Mouse (Mus musculus): ENCODE data around the gene Bcat2. TPM values are rescaled to one million over a fixed set of nuclear protein-coding genes. Genes with fewer than 3 reads are reported as not detected.
A peak's percentile ranks its signal among the peaks of the same experiment; 100 is the strongest.

Gene Bcat2
- polyA plus RNA-seq, 1 experiment: 54.1 TPM

DNA sequence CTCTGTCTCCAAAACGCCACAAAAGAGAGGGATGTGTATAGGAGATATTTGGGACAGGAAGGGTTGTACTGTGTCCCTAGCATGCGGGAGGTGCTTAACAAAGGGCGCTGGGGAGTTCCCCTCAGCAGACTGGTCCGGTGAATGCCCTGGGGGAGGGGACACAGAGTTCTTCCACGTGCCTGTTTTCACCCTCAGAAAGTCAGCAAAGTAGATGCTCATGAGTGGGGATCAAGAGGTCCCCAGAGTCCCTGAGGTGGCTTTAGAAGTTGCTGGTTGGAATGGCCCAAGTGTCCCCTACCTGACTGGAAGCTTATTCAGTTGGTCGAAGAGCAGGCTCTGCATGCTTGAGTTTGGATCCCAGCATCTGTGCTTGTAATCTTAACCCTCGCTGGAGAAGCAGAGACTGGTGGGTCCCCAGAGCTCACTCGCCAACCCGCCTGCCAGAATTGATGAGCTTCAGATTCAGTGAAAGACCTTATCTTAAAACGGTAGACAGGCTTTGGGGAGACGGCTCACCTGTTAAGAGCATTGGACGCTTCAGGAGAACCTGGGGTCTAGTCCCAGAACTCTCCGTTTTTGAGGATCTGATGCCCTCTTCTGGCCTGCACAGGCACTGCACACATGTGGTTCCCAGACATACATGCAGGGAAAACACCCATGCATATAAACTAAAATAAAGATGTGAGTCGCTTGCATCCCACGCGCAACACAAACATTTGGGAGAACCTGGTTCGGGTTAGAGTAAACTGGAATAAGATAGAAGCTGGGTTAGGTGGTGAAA is 8.9 kb upstream of the Bcat2 start:
- Histone ChIP-seq H3K4me2 (ENCODE audit: low read depth) (peak overlapping the region; percentile 80), H3K79me2 (ENCODE audit: control insufficient read depth, insufficient read depth) (no peaks in the 10 kb centered on the region), H3ac (ENCODE audit: control insufficient read depth, insufficient read length) (no peak overlapping the region), H3K4me3 (no peak overlapping the region), H3K27me3 (ENCODE audit: control insufficient read depth, insufficient read depth, insufficient read length) (no peaks in the 10 kb centered on the region), H3K36me3 (ENCODE audit: control insufficient read depth, insufficient read depth) (no peaks in the 10 kb centered on the region)
- TF ChIP-seq TCF3 (IDR thresholded peaks at IDR 0.05; ENCODE audit: insufficient read length, low read depth): no peak
- no peak for TF ChIP-seq TCF12 (IDR thresholded peaks at IDR 0.05; ENCODE audit: insufficient read depth, poor library complexity, severe bottlenecking)
- TF ChIP-seq MYOG (IDR thresholded peaks at IDR 0.05; ENCODE audit: control insufficient read depth in 1 of 3, insufficient read depth in 1 of 3, insufficient read length in 2 of 3, low read depth in 2 of 3): no peak
- no peak for TF ChIP-seq SRF (IDR thresholded peaks at IDR 0.05; ENCODE audit: control insufficient read depth, insufficient read length, low read depth)
- TF ChIP-seq REST (IDR thresholded peaks at IDR 0.05; ENCODE audit: insufficient read depth, insufficient read length): no peak
- TF ChIP-seq MAX (IDR thresholded peaks at IDR 0.05; ENCODE audit: low read depth): no peak
- no peak for TF ChIP-seq CEBPB (IDR thresholded peaks at IDR 0.05; ENCODE audit: insufficient read depth, poor library complexity, severe bottlenecking)
- TF ChIP-seq POLR2A (IDR thresholded peaks at IDR 0.05; ENCODE audit: insufficient read length, low read depth): no peak
- TF ChIP-seq USF1 (IDR thresholded peaks at IDR 0.05; ENCODE audit: low read depth): no peak
- no peak for TF ChIP-seq POLR2AphosphoS2 (IDR thresholded peaks at IDR 0.05; ENCODE audit: insufficient read length, low read depth)
- no peak for TF ChIP-seq E2F4 (IDR thresholded peaks at IDR 0.05; ENCODE audit: insufficient read depth)
- TF ChIP-seq MYOD1 (IDR thresholded peaks at IDR 0.05; ENCODE audit: control insufficient read depth in 1 of 3, insufficient read length in 2 of 3, low read depth in 2 of 3): no peak

- H3ac ChIP-seq (ENCODE audit: control insufficient read depth, insufficient read length): no peak overlapping the region
- no peaks in the 10 kb centered on the region for H3K27me3 ChIP-seq (ENCODE audit: control insufficient read depth, insufficient read depth, insufficient read length)
- peak overlapping the region; percentile 80 for H3K4me2 ChIP-seq (ENCODE audit: low read depth)
- H3K4me3 ChIP-seq: no peak overlapping the region
- H3K79me2 ChIP-seq (ENCODE audit: control insufficient read depth, insufficient read depth): no peaks in the 10 kb centered on the region
- no peaks in the 10 kb centered on the region for H3K36me3 ChIP-seq (ENCODE audit: control insufficient read depth, insufficient read depth)
- TF ChIP-seq CEBPB (IDR thresholded peaks at IDR 0.05; ENCODE audit: insufficient read depth, poor library complexity, severe bottlenecking) (no peak), USF1 (IDR thresholded peaks at IDR 0.05; ENCODE audit: low read depth) (peak; percentile 67)
Measured at GRCm38 (mm10) chr7:45561624-45562520, 8.1 kb upstream of the Bcat2 start.

DNA sequence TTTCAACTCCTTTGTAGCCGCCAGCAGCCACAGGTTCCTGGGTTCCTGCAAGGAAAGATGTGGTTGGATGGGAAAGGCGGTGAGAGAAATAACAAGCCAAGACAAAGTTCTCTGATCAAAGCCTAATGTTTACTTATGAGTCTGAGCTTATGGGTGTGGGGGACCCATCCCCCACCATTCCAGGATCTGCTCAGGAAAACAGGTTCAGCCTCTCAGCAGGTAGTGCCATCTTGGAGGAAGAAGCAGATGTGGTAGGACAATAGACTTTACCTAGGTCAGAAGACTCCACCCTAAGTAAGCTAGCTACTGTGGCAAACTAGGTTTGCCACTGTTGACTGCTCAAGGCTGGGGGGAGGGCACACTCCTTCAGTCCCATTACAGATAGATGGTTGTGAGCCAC is 5.1 kb upstream of the Bcat2 start:
- Histone ChIP-seq H3K4me2 (ENCODE audit: low read depth) (no peak overlapping the region), H3K79me2 (ENCODE audit: control insufficient read depth, insufficient read depth) (no peaks in the 10 kb centered on the region), H3K36me3 (ENCODE audit: control insufficient read depth, insufficient read depth) (no peaks in the 10 kb centered on the region), H3K4me3 (no peak overlapping the region), H3K27me3 (ENCODE audit: control insufficient read depth, insufficient read depth, insufficient read length) (no peaks in the 10 kb centered on the region), H3ac (ENCODE audit: control insufficient read depth, insufficient read length) (no peak overlapping the region)
- TF ChIP-seq MYOD1 (IDR thresholded peaks at IDR 0.05; ENCODE audit: control insufficient read depth in 1 of 3, insufficient read length in 2 of 3, low read depth in 2 of 3): no peak
- no peak for TF ChIP-seq POLR2A (IDR thresholded peaks at IDR 0.05; ENCODE audit: insufficient read length, low read depth)
- TF ChIP-seq USF1 (IDR thresholded peaks at IDR 0.05; ENCODE audit: low read depth): no peak
- TF ChIP-seq CEBPB (IDR thresholded peaks at IDR 0.05; ENCODE audit: insufficient read depth, poor library complexity, severe bottlenecking): no peak
- no peak for TF ChIP-seq REST (IDR thresholded peaks at IDR 0.05; ENCODE audit: insufficient read depth, insufficient read length)
- TF ChIP-seq MYOG (IDR thresholded peaks at IDR 0.05; ENCODE audit: control insufficient read depth in 1 of 3, insufficient read depth in 1 of 3, insufficient read length in 2 of 3, low read depth in 2 of 3): no peak
- TF ChIP-seq MAX (IDR thresholded peaks at IDR 0.05; ENCODE audit: low read depth): no peak
- no peak for TF ChIP-seq TCF12 (IDR thresholded peaks at IDR 0.05; ENCODE audit: insufficient read depth, poor library complexity, severe bottlenecking)
- no peak for TF ChIP-seq TCF3 (IDR thresholded peaks at IDR 0.05; ENCODE audit: insufficient read length, low read depth)
- TF ChIP-seq SRF (IDR thresholded peaks at IDR 0.05; ENCODE audit: control insufficient read depth, insufficient read length, low read depth): no peak
- TF ChIP-seq POLR2AphosphoS2 (IDR thresholded peaks at IDR 0.05; ENCODE audit: insufficient read length, low read depth): no peak

DNA sequence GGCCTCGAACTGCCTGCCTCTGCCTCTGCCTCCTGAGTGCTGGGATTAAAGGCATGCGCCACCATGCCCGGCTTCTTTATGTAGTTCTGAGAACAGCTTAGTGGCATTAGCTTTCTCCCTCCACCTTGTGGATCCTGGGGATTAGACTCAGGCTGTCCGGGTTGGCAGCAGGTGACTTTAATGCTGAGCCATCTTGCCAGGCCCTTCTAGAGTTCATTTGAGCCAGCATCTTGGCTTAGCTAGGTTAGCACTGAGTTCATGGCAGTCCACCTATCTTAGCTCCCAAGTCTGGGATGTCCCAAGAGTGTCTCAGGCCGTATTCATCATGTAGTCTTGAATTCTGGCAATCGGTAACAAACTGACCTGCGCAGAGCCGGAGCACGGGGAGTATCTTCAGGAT is 4.5 kb upstream of the Bcat2 start:
- Histone ChIP-seq H3K79me2 (ENCODE audit: control insufficient read depth, insufficient read depth) (no peaks in the 10 kb centered on the region), H3ac (ENCODE audit: control insufficient read depth, insufficient read length) (no peak overlapping the region), H3K36me3 (ENCODE audit: control insufficient read depth, insufficient read depth) (no peaks in the 10 kb centered on the region), H3K4me2 (ENCODE audit: low read depth) (no peak overlapping the region), H3K4me3 (no peak overlapping the region), H3K27me3 (ENCODE audit: control insufficient read depth, insufficient read depth, insufficient read length) (no peaks in the 10 kb centered on the region)
- TF ChIP-seq TCF3 (IDR thresholded peaks at IDR 0.05; ENCODE audit: insufficient read length, low read depth) (no peak), POLR2AphosphoS2 (IDR thresholded peaks at IDR 0.05; ENCODE audit: insufficient read length, low read depth) (no peak), POLR2A (IDR thresholded peaks at IDR 0.05; ENCODE audit: insufficient read length, low read depth) (no peak), USF1 (IDR thresholded peaks at IDR 0.05; ENCODE audit: low read depth) (no peak), CEBPB (IDR thresholded peaks at IDR 0.05; ENCODE audit: insufficient read depth, poor library complexity, severe bottlenecking) (no peak)

All from myocyte (in vitro differentiated cells).